Mouse (Mus musculus) bone marrow, adult 2 months (tissue): ENCODE data around the gene Cdc6.

Experiments
- CTCF ChIP-seq: fragments of 200-500 bp; IDR thresholded peaks from 2 replicates; pipeline ENCODE4 v1.5.1; 2011; ENCODE audit warnings: low read length, control low read depth; ENCODE audit not compliant: control insufficient read depth, insufficient read depth
- POLR2A ChIP-seq: fragments of 200-500 bp; IDR thresholded peaks from 2 replicates; pipeline ENCODE4 v1.6.1; 2011; ENCODE audit warnings: low read depth, mild to moderate bottlenecking, control low read depth, low read length, borderline replicate concordance; ENCODE audit not compliant: control insufficient read depth

DNA sequence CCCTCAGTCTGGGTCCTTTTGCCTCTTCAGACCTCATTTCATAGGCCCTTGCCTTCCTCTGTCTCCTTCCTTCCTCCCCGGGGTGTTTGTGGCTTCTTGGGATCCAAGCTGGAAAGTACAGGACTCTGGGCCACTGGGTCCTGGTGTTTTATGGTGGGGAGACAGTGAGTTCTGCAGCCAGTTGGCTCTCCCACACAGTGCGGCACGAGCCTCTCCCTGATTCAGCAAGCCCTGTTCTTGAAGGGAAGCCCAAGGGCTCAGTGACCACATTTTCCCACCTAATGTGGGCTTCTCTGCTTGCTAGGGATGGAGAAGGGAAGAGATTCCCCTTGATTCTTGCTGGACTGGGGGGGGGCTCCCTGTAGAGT is 34.9 kb downstream of the Cdc6 start:
- no peak for TF ChIP-seq CTCF
- TF ChIP-seq POLR2A: no peak
